Mouse (Mus musculus) neural tube, embryonic 12.5 days (tissue): Measurements from ENCODE around the gene Gne. TPM values are rescaled to one million over a fixed set of nuclear protein-coding genes. Genes with fewer than 3 reads are reported as not detected.
A peak's percentile ranks its signal among the peaks of the same experiment; 100 is the strongest.

Experiments used
- ATAC-seq: fragments of 200-750 bp; cut with Nextera tagmentation; 2 replicates; pipeline ENCODE4 v1.8.0; 2017; ENCODE audit warnings: low read depth, mild to moderate bottlenecking, moderate TSS enrichment, moderate library complexity; ENCODE audit not compliant: low FRiP score
- H3K27ac ChIP-seq: fragments of 300-500 bp; sonication (generic); 2 replicates; pipeline ENCODE4 v1.5.1; 2016
- H3K27me3 ChIP-seq: fragments of 300-500 bp; sonication (generic); replicated peaks from 2 replicates; pipeline ENCODE4 v1.6.1; 2016; ENCODE audit warnings: mild to moderate bottlenecking
- H3K36me3 ChIP-seq: fragments of 300-500 bp; sonication (generic); 2 replicates; pipeline ENCODE4 v1.6.1; 2016; ENCODE audit warnings: mild to moderate bottlenecking
- H3K4me1 ChIP-seq: fragments of 300-500 bp; sonication (generic); 2 replicates; pipeline ENCODE4 v1.6.1; 2016
- H3K4me2 ChIP-seq: fragments of 300-500 bp; sonication (generic); replicated peaks from 2 replicates; pipeline ENCODE4 v1.6.1; 2016; ENCODE audit warnings: mild to moderate bottlenecking
- H3K4me3 ChIP-seq: fragments of 300-500 bp; sonication (generic); 2 replicates; pipeline ENCODE4 v1.5.1; 2016
- H3K9ac ChIP-seq: fragments of 300-500 bp; sonication (generic); 2 replicates; pipeline ENCODE4 v1.6.1; 2016; ENCODE audit warnings: mild to moderate bottlenecking
- H3K9me3 ChIP-seq: fragments of 300-500 bp; sonication (generic); 2 replicates; pipeline ENCODE4 v1.6.1; 2016; ENCODE audit warnings: mild to moderate bottlenecking
- WGBS: fragments of 180-500 bp; shearing (Covaris S2); methylation state at CpG from one replicate; pipeline ENCODE4 v1.1.7; 2016; 5-methylcytosine and 5-hydroxymethylcytosine counted together
- polyA plus RNA-seq: library from polyadenylated mRNA; unstranded; fragments of >200 nt; fragmentation: Nextera tagmentation; extraction: Ambion mirVana; gene quantifications from 2 replicates; pipeline ENCODE4 v1.2.1, GENCODE M21; 2016

Gene Gne
- polyA plus RNA-seq, 1 experiment from 2014 or later: 27.4 TPM

DNA sequence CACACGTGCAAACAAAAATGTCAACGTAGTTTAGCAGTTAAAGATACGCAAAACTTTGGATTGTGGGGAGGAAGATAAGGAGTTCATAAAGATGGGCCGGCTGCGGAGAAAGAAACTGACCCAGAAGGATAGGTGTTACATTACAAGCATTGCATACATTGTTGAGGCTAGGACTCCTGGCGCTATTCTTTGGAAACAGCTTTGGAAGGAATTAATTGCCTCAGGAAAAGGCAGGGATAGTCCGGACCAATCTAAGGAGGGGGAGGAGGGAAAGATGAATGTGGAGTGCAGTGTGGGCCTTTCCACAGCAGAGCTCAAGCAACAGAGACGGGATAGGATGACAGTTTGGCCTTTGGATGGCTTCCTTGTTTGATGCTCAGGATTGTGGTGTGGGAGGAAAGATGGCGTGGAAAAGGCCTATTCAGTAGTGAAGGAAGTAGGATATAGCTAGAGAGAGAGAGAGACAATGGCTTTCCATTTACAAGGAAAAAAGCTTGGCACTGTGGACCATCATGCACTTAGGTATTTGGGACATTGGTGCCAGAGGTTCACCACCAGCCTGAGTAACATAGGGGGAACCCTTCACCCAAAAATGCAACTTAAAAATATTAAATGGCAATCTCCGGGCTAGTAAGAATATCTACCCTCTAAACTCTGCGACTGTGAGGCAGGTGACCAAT, 70.4 kb downstream of the Gne start:
- Histone ChIP-seq H3K4me1 (peaks cover 18% of the 10 kb centered on the region), H3K27ac (no peak overlapping the region), H3K4me2 (peak overlapping the region; percentile 98), H3K4me3 (peak overlapping the region; percentile 99), H3K36me3 (0 out of 2 replicates have a peak, but pooled peaks cover 1% of the 10 kb centered on the region), H3K9me3 (no peaks in the 10 kb centered on the region), H3K27me3 (no peaks in the 10 kb centered on the region), H3K9ac (peak overlapping the region; percentile 95)
- WGBS: 28% methylated on average over 11 of the region's 11 CpGs
- no peak for ATAC-seq

DNA sequence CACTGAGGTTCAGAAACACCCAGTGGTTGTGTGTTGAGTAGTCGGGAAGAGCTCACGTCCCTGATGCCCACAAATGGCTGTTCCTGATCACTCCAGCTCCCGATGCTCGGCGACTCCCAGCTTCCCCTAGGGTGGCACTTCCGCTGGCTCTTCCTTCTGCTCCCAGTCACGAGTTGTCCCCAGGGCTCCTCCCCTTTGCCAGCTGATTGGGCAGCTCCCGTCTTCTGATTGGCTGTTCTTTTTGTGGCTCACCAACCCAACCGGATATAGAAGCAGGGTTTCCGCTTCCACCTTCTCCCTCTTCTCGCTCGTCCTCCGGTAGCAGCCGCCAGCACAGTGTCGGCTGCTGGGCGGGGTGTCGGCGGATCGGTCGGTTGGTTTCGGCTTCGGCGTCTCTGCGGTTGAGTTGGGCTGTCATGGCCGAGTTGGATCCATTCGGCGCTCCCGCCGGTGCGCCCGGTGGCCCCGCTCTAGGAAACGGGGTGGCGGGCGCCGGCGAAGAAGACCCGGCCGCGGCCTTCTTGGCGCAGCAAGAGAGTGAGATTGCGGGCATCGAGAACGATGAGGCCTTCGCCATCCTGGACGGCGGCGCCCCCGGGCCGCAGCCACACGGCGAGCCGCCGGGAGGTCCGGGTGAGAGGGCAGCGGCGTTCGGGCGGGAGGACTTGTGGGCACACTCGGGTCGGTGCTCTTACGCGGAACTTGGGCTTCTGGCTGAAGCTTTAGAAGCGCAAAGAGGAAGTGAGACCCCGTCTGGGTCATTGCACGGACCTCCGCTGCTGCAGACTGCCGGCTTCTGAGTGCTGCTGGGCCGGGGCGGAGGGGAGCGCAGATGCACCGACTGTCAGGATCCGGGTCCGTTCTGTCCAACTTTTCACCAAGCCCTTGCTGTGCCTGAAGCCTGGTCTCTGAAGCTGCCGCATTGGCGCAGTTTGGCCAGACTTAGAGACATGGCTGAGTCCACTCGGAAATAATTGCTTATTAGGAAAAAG, 71.3 kb downstream of the Gne start:
- H3K27me3 ChIP-seq: no peaks in the 10 kb centered on the region
- H3K36me3 ChIP-seq: no peaks in the 10 kb centered on the region
- H3K4me1 ChIP-seq: peaks cover 18% of the 10 kb centered on the region
- H3K9me3 ChIP-seq: no peaks in the 10 kb centered on the region
- peak; percentile 99 for ATAC-seq
- peak overlapping the region; percentile 98 for H3K4me2 ChIP-seq
- H3K27ac ChIP-seq: no peak overlapping the region
- H3K9ac ChIP-seq: peak overlapping the region; percentile 95
- H3K4me3 ChIP-seq: peak overlapping the region; percentile 99
- under 1% methylated on average over 77 of the region's 77 CpGs for WGBS

DNA sequence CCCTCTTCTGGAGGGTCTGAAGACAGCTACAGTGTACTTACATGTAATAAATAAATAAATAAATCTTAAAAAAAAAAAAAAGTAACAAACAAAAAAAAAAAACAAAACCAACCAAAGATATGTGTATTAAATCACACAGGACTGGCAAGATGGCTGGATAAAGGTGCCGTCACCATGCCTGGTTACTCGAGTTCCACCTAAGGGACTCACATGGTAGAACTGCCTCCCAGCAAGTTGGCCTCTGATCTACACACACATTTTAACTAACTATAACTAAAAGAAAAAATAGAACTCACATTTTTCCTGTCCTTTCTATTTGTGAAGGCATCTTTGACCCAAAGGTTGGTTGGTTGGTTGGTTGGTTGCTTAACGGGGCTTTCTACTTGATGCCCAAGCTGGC, 72.2 kb downstream of the Gne start:
- no peak for ATAC-seq
- Histone ChIP-seq H3K4me2 (peak overlapping the region; percentile 98), H3K4me3 (peak overlapping the region; percentile 99), H3K27me3 (no peaks in the 10 kb centered on the region), H3K27ac (no peak overlapping the region), H3K36me3 (no peaks in the 10 kb centered on the region), H3K4me1 (peaks cover 18% of the 10 kb centered on the region), H3K9me3 (no peaks in the 10 kb centered on the region), H3K9ac (peak overlapping the region; percentile 95; the same call in 1 of the 2 replicates)
- 83% methylated on average over 3 of the region's 3 CpGs for WGBS

DNA sequence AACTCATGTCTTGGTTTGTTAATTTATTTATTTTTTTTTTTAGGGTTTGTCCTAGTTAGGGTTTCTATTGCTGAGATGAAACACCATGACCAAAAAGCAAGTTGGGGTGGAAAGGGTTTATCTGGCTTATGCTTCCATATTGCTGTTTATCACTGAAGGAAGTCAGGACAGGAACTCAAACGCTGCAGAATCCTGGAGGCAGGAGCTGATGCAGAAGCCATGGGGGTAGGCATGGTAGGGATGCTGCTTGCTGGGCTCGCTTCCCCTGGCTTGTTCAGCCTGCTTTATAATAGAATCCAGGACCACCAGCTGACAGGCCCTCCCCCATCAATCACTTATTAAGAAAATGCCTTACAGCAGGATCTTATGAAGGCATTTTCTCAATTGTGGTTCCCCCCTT, 73.1 kb downstream of the Gne start:
- 46% methylated on average over 2 of the region's 2 CpGs for whole genome bisulfite sequencing
- Histone ChIP-seq H3K9ac (no peak overlapping the region), H3K27ac (no peak overlapping the region), H3K4me3 (no peak overlapping the region), H3K4me1 (peaks cover 18% of the 10 kb centered on the region), H3K9me3 (no peaks in the 10 kb centered on the region), H3K36me3 (no peaks in the 10 kb centered on the region), H3K27me3 (no peaks in the 10 kb centered on the region), H3K4me2 (no peak overlapping the region)
- ATAC-seq: no peak

GRCm38 (mm10) chr4:44010176-44010575, 73.8 kb downstream of the Gne start:
- Histone ChIP-seq H3K27ac (no peak overlapping the region), H3K36me3 (no peaks in the 10 kb centered on the region), H3K9me3 (no peaks in the 10 kb centered on the region), H3K4me1 (peaks cover 18% of the 10 kb centered on the region), H3K4me3 (no peak overlapping the region), H3K4me2 (no peak overlapping the region), H3K27me3 (no peaks in the 10 kb centered on the region), H3K9ac (no peak overlapping the region)
- ATAC-seq: no peak
- 100% methylated on average over 1 of the region's 1 CpGs for WGBS

GRCm38 (mm10) chr4:44004623-44005409, 79.2 kb downstream of the Gne start:
- Histone ChIP-seq H3K27me3 (no peaks in the 10 kb centered on the region), H3K36me3 (no peaks in the 10 kb centered on the region), H3K4me1 (no peaks in the 10 kb centered on the region), H3K9me3 (no peaks in the 10 kb centered on the region), H3K9ac (no peak overlapping the region), H3K27ac (no peak overlapping the region), H3K4me2 (no peak overlapping the region), H3K4me3 (no peak overlapping the region)
- ATAC-seq: no peak
- WGBS: 70% methylated on average over 3 of the region's 3 CpGs

GRCm38 (mm10) chr4:44004126-44004525, 79.9 kb downstream of the Gne start, which contains the start of gene Clta:
Gene Clta (plus strand): TSS chr4:44004452.
- Histone ChIP-seq H3K4me2 (no peak within 1 kb of the TSS), H3K9ac (no peak within 1 kb of the TSS), H3K36me3 (no peaks in the 10 kb centered on the region), H3K9me3 (no peaks in the 10 kb centered on the region), H3K27me3 (no peaks in the 10 kb centered on the region), H3K4me3 (no peak within 1 kb of the TSS), H3K4me1 (no peaks in the 10 kb centered on the region), H3K27ac (no peak within 1 kb of the TSS)
- ATAC-seq: no peak
- WGBS: 92% methylated on average over 5 of the region's 5 CpGs

GRCm38 (mm10) chr4:44003622-44004021, 80.4 kb downstream of the Gne start:
- no peak overlapping the region for H3K4me2 ChIP-seq
- 90% methylated on average over 6 of the region's 6 CpGs for WGBS

GRCm38 (mm10) chr4:43994342-43994741, 89.6 kb downstream of the Gne start:
- Histone ChIP-seq H3K9ac (no peak overlapping the region), H3K4me3 (no peak overlapping the region), H3K4me2 (no peak overlapping the region), H3K4me1 (no peaks in the 10 kb centered on the region), H3K27me3 (no peaks in the 10 kb centered on the region), H3K9me3 (no peaks in the 10 kb centered on the region; the same call in 1 of the 2 replicates), H3K27ac (no peak overlapping the region), H3K36me3 (no peaks in the 10 kb centered on the region)
- ATAC-seq: no peak
- WGBS: 75% methylated on average over 2 of the region's 2 CpGs

More at GRCm38 (mm10) chr4:44003622-44004021, 80.4 kb downstream of the Gne start:
- H3K27ac ChIP-seq: no peak overlapping the region
- H3K27me3 ChIP-seq: no peaks in the 10 kb centered on the region
- no peak for ATAC-seq
- no peaks in the 10 kb centered on the region for H3K4me1 ChIP-seq
- no peaks in the 10 kb centered on the region for H3K36me3 ChIP-seq
- H3K9me3 ChIP-seq: no peaks in the 10 kb centered on the region; the same call in 1 of the 2 replicates
- H3K4me3 ChIP-seq: no peak overlapping the region
- no peak overlapping the region for H3K9ac ChIP-seq

DNA sequence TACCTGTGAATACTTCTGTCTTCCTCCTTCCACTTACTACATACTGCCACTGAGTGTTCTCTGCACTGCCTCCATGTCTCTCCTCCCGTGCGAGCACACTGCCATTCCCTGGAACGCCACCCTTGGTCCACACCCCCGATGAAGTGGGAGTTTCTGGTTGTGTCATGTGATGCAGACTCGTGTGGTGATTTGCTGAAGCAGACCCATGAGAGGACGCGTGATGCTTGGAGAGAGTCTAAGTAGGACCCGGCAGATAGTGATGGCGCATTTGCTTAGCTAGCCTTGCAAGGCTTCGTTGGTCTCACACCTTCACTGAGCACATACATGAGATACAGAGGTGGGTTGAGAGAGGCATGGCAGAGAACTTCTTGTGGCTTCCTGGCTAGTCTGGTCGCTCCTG, 90.9 kb downstream of the Gne start:
- Histone ChIP-seq H3K4me1 (no peaks in the 10 kb centered on the region), H3K4me3 (no peak overlapping the region), H3K27ac (no peak overlapping the region), H3K9me3 (no peaks in the 10 kb centered on the region), H3K4me2 (no peak overlapping the region), H3K27me3 (no peaks in the 10 kb centered on the region), H3K36me3 (no peaks in the 10 kb centered on the region), H3K9ac (no peak overlapping the region)
- ATAC-seq: no peak
- WGBS: 94% methylated on average over 11 of the region's 11 CpGs

GRCm38 (mm10) chr4:43988976-43989375, 95.0 kb downstream of the Gne start:
- Histone ChIP-seq H3K27ac (no peak overlapping the region), H3K9ac (no peak overlapping the region), H3K27me3 (no peaks in the 10 kb centered on the region), H3K36me3 (no peaks in the 10 kb centered on the region), H3K9me3 (no peaks in the 10 kb centered on the region), H3K4me2 (no peak overlapping the region), H3K4me1 (no peaks in the 10 kb centered on the region), H3K4me3 (no peak overlapping the region)
- 93% methylated on average over 3 of the region's 3 CpGs for WGBS
- no peak for ATAC-seq

DNA sequence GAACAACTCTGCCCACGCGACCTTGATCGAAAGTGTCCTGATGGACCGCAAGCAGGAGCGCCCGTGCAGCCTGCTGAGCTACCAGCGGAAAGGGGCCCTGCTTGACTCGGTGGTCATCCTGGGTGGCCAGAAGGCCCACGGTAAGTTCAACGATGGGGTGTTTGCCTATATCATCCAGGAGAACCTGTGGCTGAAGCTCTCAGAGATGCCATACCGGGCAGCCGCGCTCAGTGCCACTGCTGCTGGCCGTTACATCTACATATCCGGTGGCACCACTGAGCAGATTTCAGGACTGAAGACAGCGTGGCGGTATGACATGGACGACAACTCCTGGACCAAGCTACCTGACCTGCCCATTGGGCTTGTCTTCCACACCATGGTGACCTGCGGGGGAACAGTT, 99.7 kb downstream of the Gne start:
- 93% methylated on average over 19 of the region's 19 CpGs for WGBS
- H3K36me3 ChIP-seq: no peaks in the 10 kb centered on the region
- no peak for ATAC-seq
- no peaks in the 10 kb centered on the region for H3K4me1 ChIP-seq
- no peaks in the 10 kb centered on the region for H3K9me3 ChIP-seq
- H3K4me3 ChIP-seq: no peak overlapping the region
- H3K27ac ChIP-seq: no peak overlapping the region
- no peak overlapping the region for H3K9ac ChIP-seq
- H3K27me3 ChIP-seq: no peaks in the 10 kb centered on the region
- H3K4me2 ChIP-seq: no peak overlapping the region
